Mouse (Mus musculus) gonadal fat pad, adult 2 months (tissue): Measurements from ENCODE around the gene Drd3. TPM values are rescaled to one million over a fixed set of nuclear protein-coding genes. Genes with fewer than 3 reads are reported as not detected.

Source experiments
- DNase-seq: peaks from one replicate; pipeline ENCODE4 v3.0.0-alpha.2; 2012; ENCODE audit warnings: low read depth
- polyA plus RNA-seq: library from polyadenylated mRNA; depleted of rRNA; stranded (reverse); fragments of >200 nt; gene quantifications from 2 replicates; pipeline ENCODE4 v1.2.3, GENCODE M21; 2012; rRNA removed

The Drd3 gene
- polyA plus RNA-seq, 1 experiment = 0.20 TPM

GRCm38 (mm10) chr16:43801791-43802307, 48.0 kb downstream of the Drd3 start:
- DNase-seq = no peak

- DNase-seq = no peak
Observed at GRCm38 (mm10) chr16:43802466-43802865, 48.6 kb downstream of the Drd3 start.

- DNase-seq = no peak
Observed at GRCm38 (mm10) chr16:43804364-43804763, 50.5 kb downstream of the Drd3 start.

- no peak for DNase-seq
Observed at GRCm38 (mm10) chr16:43807048-43807447, 53.2 kb downstream of the Drd3 start.

GRCm38 (mm10) chr16:43809429-43809828, 55.6 kb downstream of the Drd3 start:
- DNase-seq = no peak

- DNase-seq = no peak
Observed at GRCm38 (mm10) chr16:43811402-43811801, 57.6 kb downstream of the Drd3 start.

- no peak for DNase-seq
Observed at GRCm38 (mm10) chr16:43814644-43815043, 60.8 kb downstream of the Drd3 start.

GRCm38 (mm10) chr16:43816321-43816720, 62.5 kb downstream of the Drd3 start:
- DNase-seq = no peak

GRCm38 (mm10) chr16:43818404-43818803, 64.6 kb downstream of the Drd3 start:
- DNase-seq = no peak

GRCm38 (mm10) chr16:43827492-43827891, 73.7 kb downstream of the Drd3 start:
- DNase-seq = no peak

GRCm38 (mm10) chr16:43831957-43832356, 78.1 kb downstream of the Drd3 start:
- DNase-seq = no peak

GRCm38 (mm10) chr16:43841236-43841635, 87.4 kb downstream of the Drd3 start:
- DNase-seq = no peak

GRCm38 (mm10) chr16:43849839-43850238, 96.0 kb downstream of the Drd3 start:
- DNase-seq = no peak

- no peak for DNase-seq
Observed at GRCm38 (mm10) chr16:43858941-43859476, 105.2 kb downstream of the Drd3 start.

- no peak for DNase-seq
Observed at GRCm38 (mm10) chr16:43860624-43861023, 106.8 kb downstream of the Drd3 start.

GRCm38 (mm10) chr16:43869805-43870204, 116.0 kb downstream of the Drd3 start:
- DNase-seq = no peak

- DNase-seq = no peak
Observed at GRCm38 (mm10) chr16:43871419-43871818, 117.6 kb downstream of the Drd3 start.

Other genes with a start within 250 kb of the Drd3 start
- gene Tigit, start 89.9 kb upstream of the Drd3 start, polyA plus RNA-seq = 0.12 TPM in 1 of 2 replicates, not detected in the other
- 1.8 TPM in 2 replicates for gene Ccdc191, start 135.8 kb downstream of the Drd3 start, polyA plus RNA-seq
- gene Qtrt2, start 172.8 kb downstream of the Drd3 start, polyA plus RNA-seq = 14.1 and 15.4 TPM in 2 replicates
- gene Zdhhc23, start 225.8 kb downstream of the Drd3 start, polyA plus RNA-seq = 0.66 and 0.71 TPM in 2 replicates